Mouse (Mus musculus): ENCODE measurements around the gene Gm49393.

- TF ChIP-seq CTCF (IDR thresholded peaks at IDR 0.05; ENCODE audit: control insufficient read depth, insufficient read depth, insufficient replicate concordance, low read depth, low read length) (no peak), POLR2A (IDR thresholded peaks at IDR 0.05; ENCODE audit: control insufficient read depth, low read depth, low read length) (no peak)
Measured at GRCm38 (mm10) chr13:60897328-60897727, 38.1 kb downstream of the Gm49393 start, which contains the start of gene Ctla2b.

Data from testis, adult 2 months (tissue).